Comparison of ENCODE assay signal across 8 mouse cellular contexts in genomic region chr15:80710608-80711363, GRCm38 (mm10). TPM values are rescaled to one million over a fixed set of nuclear protein-coding genes. Genes with fewer than 3 reads are reported as not detected.
A peak's percentile ranks its signal among the peaks of the same experiment; 100 is the strongest.
DNase-seq lines count a peak whose midpoint lies in the region; ATAC-seq lines count a peak whose summit lies in the region.

Tnrc6b (plus strand) TSS chr15:80711313.

- peak; percentile 98 for ATAC-seq in hindbrain, embryonic 12.5 days (ENCODE audit: low FRiP score)

- H3K27ac ChIP-seq in hindbrain, embryonic 12.5 days, result peak within 1 kb of the TSS; percentile 90

- DNase-seq in NIH3T3 (ENCODE audit: low read depth), result peak; percentile 99
- DNase-seq in cerebellum, postnatal 10 days, result peak; percentile 99
- peak; percentile 98 for DNase-seq in frontal cortex, postnatal 10 days (ENCODE audit: low spot score in 2 of 2)
- DNase-seq in layer of hippocampus, postnatal 14 days (ENCODE audit: low spot score in 2 of 2), result peak; percentile 99
- DNase-seq in lung, postnatal 14 days, result peak; percentile 98
- DNase-seq in retina, adult 2 months (ENCODE audit: low read depth, low spot score), result peak; percentile 96
- peak; percentile 98 to 99 for DNase-seq in thymus, postnatal 36 days

- H3K4me1 ChIP-seq in hindbrain, embryonic 12.5 days, result peaks cover 25% of the 10 kb centered on the region

- under 1% methylated on average over 39 of the region's 39 CpGs for WGBS in hindbrain, embryonic 12.5 days

- H3K4me3 ChIP-seq in hindbrain, embryonic 12.5 days, result peak within 1 kb of the TSS; percentile 96

- H3K9me3 ChIP-seq in hindbrain, embryonic 12.5 days (replicated peaks), result no peaks in the 10 kb centered on the region

- H3K4me2 ChIP-seq in hindbrain, embryonic 12.5 days (replicated peaks), result peak within 1 kb of the TSS; percentile 93

- no peaks in the 10 kb centered on the region for H3K27me3 ChIP-seq in hindbrain, embryonic 12.5 days

- peak within 1 kb of the TSS; percentile 86 for H3K9ac ChIP-seq in hindbrain, embryonic 12.5 days

- H3K36me3 ChIP-seq in hindbrain, embryonic 12.5 days, result no peaks in the 10 kb centered on the region

RNA-seq across cellular contexts. Expression of gene Tnrc6b, which starts in this region (rescaled TPM):
- polyA plus RNA-seq in hindbrain, embryonic 12.5 days (2016; fragmentation: Nextera tagmentation; extraction: Ambion mirVana), result 52.2 and 55.6 TPM in 2 replicates
- total RNA-seq in layer of hippocampus, postnatal 14 days (2021), result 100 to 1,000 TPM; 110 to 128 TPM

Comparison
In these comparisons a context has a peak if more than half of its experiments do, and no peak if none do; other contexts are left out.
1. Peak in every context shown above with its lines: DNase-seq, ATAC-seq, H3K4me3 ChIP-seq and H3K27ac ChIP-seq.